Mouse (Mus musculus) heart, embryonic 12.5 days (tissue): Measurements from ENCODE around the gene Zgpat. TPM values are rescaled to one million over a fixed set of nuclear protein-coding genes. Genes with fewer than 3 reads are reported as not detected.
A peak's percentile ranks its signal among the peaks of the same experiment; 100 is the strongest.

Experiments
- ATAC-seq: fragments of 200-750 bp; cut with Nextera tagmentation; 2 replicates; pipeline ENCODE4 v1.8.0; 2017; ENCODE audit warnings: moderate TSS enrichment, moderate library complexity; ENCODE audit not compliant: insufficient number of reproducible peaks, low FRiP score
- H3K27ac ChIP-seq: fragments of 300-500 bp; sonication (generic); 2 replicates; pipeline ENCODE4 v1.5.1; 2016; ENCODE audit warnings: mild to moderate bottlenecking, moderate library complexity; ENCODE audit not compliant: poor library complexity, severe bottlenecking
- H3K27me3 ChIP-seq: fragments of 300-500 bp; sonication (generic); replicated peaks from 2 replicates; pipeline ENCODE4 v1.6.1; 2016; ENCODE audit warnings: mild to moderate bottlenecking, moderate library complexity
- H3K36me3 ChIP-seq: fragments of 300-500 bp; sonication (generic); 2 replicates; pipeline ENCODE4 v1.6.1; 2016; ENCODE audit warnings: mild to moderate bottlenecking, moderate library complexity
- H3K4me1 ChIP-seq: fragments of 300-500 bp; sonication (generic); replicated peaks from 2 replicates; pipeline ENCODE4 v1.6.1; 2016; ENCODE audit warnings: mild to moderate bottlenecking
- H3K4me2 ChIP-seq: fragments of 300-500 bp; sonication (generic); 2 replicates; pipeline ENCODE4 v1.6.1; 2016; ENCODE audit warnings: mild to moderate bottlenecking, moderate library complexity
- H3K4me3 ChIP-seq: fragments of 300-500 bp; sonication (generic); 2 replicates; pipeline ENCODE4 v1.5.1; 2016; ENCODE audit warnings: mild to moderate bottlenecking
- H3K9ac ChIP-seq: fragments of 300-500 bp; sonication (generic); 2 replicates; pipeline ENCODE4 v1.6.1; 2016; ENCODE audit warnings: mild to moderate bottlenecking, moderate library complexity
- H3K9me3 ChIP-seq: fragments of 300-500 bp; sonication (generic); replicated peaks from 2 replicates; pipeline ENCODE4 v1.6.1; 2016; ENCODE audit warnings: mild to moderate bottlenecking, moderate library complexity
- whole genome bisulfite sequencing: fragments of 180-500 bp; shearing (Covaris S2); methylation state at CpG from one replicate; pipeline ENCODE4 v1.1.7; 2016; 5-methylcytosine and 5-hydroxymethylcytosine counted together
- polyA plus RNA-seq: library from polyadenylated mRNA; unstranded; fragments of >200 nt; fragmentation: Nextera tagmentation; extraction: Ambion mirVana; gene quantifications from 2 replicates; pipeline ENCODE4 v1.2.1, GENCODE M21; 2016

Zgpat gene
- polyA plus RNA-seq, 1 experiment from 2014 or later: 33.8 TPM

DNA sequence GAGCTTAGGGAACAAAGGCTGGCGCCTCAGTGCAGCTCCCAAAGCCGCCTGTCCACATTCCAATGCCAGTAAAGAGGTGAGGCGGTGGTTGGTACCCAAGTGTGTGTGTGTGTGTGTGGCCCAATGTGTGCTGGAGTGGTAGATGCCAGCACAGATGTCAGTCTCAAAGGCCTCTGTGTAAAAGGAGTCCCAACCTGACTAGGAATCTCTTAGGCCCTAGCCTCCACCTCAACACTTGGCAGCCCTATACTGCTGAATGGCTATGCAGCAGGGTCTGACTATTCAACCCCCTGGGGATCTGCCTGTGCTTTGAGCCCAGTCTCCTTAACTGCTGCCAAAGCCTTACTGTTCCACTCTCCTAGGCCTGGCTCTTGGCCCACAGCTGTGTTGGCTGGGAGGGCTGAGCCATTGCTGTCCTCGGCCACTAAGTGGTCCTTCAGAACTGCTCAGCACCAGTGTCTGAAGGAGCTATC, 20.2 kb downstream of the Zgpat start:
- Histone ChIP-seq H3K9ac (no peak overlapping the region), H3K27me3 (no peaks in the 10 kb centered on the region), H3K9me3 (no peaks in the 10 kb centered on the region), H3K27ac (no peak overlapping the region), H3K4me1 (no peaks in the 10 kb centered on the region), H3K4me2 (no peak overlapping the region), H3K36me3 (peaks cover 77% of the 10 kb centered on the region), H3K4me3 (no peak overlapping the region)
- ATAC-seq: no peak
- 91% methylated on average over 4 of the region's 4 CpGs for WGBS

DNA sequence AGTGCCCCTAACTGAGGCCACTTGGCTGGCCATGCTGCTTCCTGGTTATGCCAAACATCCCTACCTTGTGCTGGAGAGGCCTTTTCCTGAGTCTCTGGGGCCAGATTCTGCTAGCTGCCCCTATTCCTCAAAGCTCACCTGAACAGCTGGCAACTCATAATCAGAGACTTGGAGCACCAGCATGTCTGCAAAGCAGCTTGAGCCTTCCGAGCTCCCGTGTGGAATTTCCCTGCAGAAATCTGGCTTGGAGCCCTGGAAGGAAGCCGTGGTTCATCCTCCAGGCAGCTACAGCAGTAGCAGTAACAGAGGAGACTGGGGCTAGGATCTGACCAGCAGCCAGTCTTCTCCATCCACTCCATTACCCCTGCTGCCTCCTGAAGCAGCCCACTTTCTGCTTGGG, 21.2 kb downstream of the Zgpat start:
- no peak overlapping the region for H3K4me3 ChIP-seq
- no peaks in the 10 kb centered on the region for H3K27me3 ChIP-seq
- H3K9ac ChIP-seq: no peak overlapping the region
- no peaks in the 10 kb centered on the region for H3K4me1 ChIP-seq
- ATAC-seq: no peak
- no peak overlapping the region for H3K4me2 ChIP-seq
- peaks cover 76% of the 10 kb centered on the region for H3K36me3 ChIP-seq
- WGBS: 82% methylated on average over 3 of the region's 3 CpGs
- no peaks in the 10 kb centered on the region for H3K9me3 ChIP-seq
- H3K27ac ChIP-seq: no peak overlapping the region

DNA sequence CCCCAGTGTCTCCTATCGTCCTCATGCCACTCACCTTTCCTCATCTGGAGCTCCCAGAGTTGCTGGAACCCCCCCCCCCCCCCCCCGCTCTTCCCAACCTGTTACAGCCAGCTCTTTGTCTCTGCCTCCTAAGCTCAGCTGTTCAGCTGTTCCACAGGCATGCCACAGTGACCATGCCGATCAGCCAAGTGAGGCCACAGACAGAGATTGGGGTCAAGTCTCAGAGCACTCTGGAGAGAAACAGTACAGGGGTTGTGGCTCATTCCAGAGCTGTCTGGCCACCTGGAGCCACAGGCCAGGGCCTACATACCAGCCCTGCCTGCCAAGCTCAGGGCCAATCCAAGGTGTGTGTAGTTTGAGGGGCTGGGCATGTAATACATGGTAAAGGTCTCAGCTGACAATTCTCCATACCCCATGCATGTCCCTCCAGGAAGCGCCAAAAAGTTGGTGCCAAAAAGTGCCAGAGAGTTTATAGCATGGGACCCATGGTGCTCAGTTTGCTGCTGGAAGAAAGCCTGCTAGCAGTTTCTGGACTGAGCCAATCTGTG, 22.0 kb downstream of the Zgpat start:
- Histone ChIP-seq H3K4me3 (no peak overlapping the region), H3K27me3 (no peaks in the 10 kb centered on the region), H3K4me2 (no peak overlapping the region), H3K9ac (no peak overlapping the region), H3K4me1 (no peaks in the 10 kb centered on the region), H3K27ac (no peak overlapping the region), H3K9me3 (no peaks in the 10 kb centered on the region), H3K36me3 (peaks cover 77% of the 10 kb centered on the region)
- WGBS: 76% methylated on average over 3 of the region's 4 CpGs
- no peak for ATAC-seq

DNA sequence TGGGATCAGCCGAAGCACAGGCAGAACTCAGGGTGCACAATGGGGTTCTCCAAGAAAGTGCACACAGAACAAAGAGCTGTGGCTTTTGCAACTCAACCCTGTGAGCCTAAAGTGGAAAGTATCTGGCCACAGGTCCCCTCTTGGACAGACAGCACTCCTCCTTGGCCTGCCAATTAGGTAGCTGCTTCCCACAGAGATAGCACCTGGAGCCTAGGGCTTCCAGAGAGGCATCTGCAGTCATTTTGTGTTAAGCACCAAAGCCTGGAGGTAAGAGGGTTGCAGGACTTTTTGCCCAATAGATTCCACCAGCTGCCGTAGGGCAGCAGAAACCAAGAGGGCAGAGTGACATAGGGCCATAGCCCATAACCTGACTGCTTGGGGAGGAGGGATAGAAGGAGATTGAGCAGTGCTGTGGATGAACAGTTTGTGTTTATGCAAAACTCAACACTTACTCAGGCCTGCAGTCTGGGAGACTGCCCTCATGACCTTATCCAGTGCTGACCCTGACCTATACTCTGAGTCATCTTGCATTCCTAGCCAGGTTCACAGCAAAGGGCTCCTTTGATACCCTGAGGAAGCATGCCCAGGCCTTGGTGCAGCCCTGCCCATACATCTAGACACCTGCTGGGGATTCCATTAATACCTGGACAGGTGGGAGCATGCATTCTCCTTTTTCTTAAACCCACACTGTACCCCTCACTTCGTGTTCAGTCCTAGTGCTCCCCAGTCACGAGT, 25.6 kb downstream of the Zgpat start:
- Histone ChIP-seq H3K9me3 (no peaks in the 10 kb centered on the region), H3K4me1 (no peaks in the 10 kb centered on the region), H3K9ac (no peak overlapping the region), H3K27ac (no peak overlapping the region), H3K4me3 (no peak overlapping the region), H3K4me2 (no peak overlapping the region), H3K36me3 (peaks cover 66% of the 10 kb centered on the region), H3K27me3 (no peaks in the 10 kb centered on the region)
- 82% methylated on average over 4 of the region's 4 CpGs for WGBS
- ATAC-seq: no peak

DNA sequence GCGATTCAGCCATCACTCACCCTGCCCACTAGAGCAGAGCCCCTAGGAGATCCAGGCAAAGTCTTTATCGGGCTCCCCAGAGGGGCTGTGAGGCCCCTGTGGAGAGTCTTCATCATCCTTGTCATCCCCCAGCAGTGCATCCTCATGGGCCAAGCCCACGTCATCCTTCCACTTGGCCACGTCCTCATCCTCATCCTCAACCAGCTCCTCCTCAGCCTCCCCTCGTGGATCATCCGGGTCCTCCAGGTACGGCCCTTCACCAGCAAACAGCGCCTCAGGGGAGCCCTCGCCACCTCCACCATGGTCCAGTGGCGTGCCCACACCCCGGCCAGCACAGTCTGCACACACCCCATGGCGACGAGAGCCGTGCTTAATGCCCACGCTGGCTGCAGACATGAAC, 26.3 kb downstream of the Zgpat start:
- Histone ChIP-seq H3K27ac (no peak overlapping the region), H3K4me1 (no peaks in the 10 kb centered on the region), H3K9ac (no peak overlapping the region), H3K36me3 (peaks cover 64% of the 10 kb centered on the region), H3K27me3 (no peaks in the 10 kb centered on the region), H3K4me3 (no peak overlapping the region), H3K9me3 (no peaks in the 10 kb centered on the region), H3K4me2 (no peak overlapping the region)
- WGBS: 86% methylated on average over 15 of the region's 15 CpGs
- no peak for ATAC-seq

DNA sequence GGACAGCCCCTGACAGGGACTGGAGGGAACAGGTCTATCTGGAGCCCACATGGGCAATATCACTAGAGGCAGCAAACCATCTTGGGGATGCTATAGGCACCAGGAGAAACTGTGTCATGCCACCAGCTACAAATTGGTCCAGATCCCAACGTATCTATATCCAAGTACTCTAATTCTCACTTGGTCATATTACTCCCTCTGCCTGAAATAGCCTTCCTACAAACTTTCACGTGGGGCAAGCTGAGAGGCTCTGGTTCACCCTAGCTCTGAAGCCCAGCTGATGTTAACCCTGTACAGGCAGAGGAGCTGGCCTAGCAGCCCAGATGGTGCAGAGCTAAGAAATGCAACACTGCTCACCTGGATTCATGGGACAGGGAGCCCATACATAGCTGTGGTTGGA, 26.8 kb downstream of the Zgpat start:
- WGBS: 60% methylated on average over 2 of the region's 2 CpGs
- Histone ChIP-seq H3K27me3 (no peaks in the 10 kb centered on the region), H3K4me3 (no peak overlapping the region), H3K9me3 (no peaks in the 10 kb centered on the region), H3K4me2 (no peak overlapping the region), H3K9ac (no peak overlapping the region), H3K4me1 (no peaks in the 10 kb centered on the region), H3K27ac (no peak overlapping the region), H3K36me3 (peaks cover 59% of the 10 kb centered on the region)
- no peak for ATAC-seq

DNA sequence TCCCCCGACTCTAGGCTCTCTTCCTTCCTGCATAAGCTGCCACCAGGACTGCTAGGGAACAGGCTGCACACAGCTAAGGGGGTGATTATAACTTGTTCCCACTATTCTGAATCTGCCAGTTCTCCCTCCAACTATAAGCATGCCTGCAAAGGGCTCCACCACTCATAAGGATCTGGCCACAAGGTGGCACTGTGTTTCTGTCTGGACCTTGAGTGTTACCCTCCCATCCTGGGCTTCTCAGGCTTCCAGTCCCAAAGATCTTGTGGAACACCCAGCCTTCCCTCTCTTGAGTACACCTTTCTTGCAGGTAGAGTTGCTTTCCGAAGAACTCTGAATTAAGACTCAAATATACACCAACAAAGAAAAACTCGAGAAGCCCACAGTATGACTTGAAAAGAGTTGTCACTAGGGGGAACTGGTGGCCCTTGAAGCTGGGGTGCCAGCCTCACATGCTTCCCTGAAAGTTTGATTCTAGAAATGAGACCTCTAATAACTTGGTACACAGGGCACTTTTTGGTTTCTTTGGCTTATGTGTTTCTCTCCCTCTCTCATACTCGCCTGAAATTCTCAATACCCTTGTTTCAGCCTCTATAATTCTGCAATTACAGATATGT, 28.0 kb downstream of the Zgpat start:
- peaks cover 7% of the 10 kb centered on the region for H3K4me1 ChIP-seq
- H3K4me2 ChIP-seq: no peak overlapping the region
- 28% methylated on average over 4 of the region's 4 CpGs for WGBS
- no peaks in the 10 kb centered on the region for H3K9me3 ChIP-seq
- H3K9ac ChIP-seq: no peak overlapping the region
- no peak overlapping the region for H3K27ac ChIP-seq
- H3K27me3 ChIP-seq: no peaks in the 10 kb centered on the region
- peaks cover 48% of the 10 kb centered on the region for H3K36me3 ChIP-seq
- ATAC-seq: peak; percentile 58; the same call in 1 of the 2 replicates
- H3K4me3 ChIP-seq: no peak overlapping the region

DNA sequence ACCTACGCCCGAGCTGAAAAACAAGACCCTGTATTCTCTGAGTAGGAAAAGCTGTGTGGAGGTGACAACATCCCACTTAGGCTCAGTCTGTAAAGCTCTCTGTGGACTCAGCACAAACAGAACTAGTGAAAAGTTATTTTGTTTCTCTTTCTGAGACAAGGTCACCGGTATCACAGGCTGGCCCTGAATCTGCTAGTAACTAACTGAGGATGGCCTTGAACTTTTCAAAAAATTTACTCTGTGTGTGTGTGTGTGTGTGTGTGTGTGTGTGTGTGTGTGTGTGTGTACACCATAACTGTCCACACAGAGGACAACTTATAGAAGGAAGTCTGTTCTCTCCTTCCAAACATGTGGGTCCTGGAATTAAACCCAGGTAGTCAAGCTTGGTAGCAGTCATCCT, 29.4 kb downstream of the Zgpat start:
- H3K9ac ChIP-seq: no peak overlapping the region
- H3K36me3 ChIP-seq: peaks cover 47% of the 10 kb centered on the region
- WGBS: 93% methylated on average over 3 of the region's 3 CpGs

DNA sequence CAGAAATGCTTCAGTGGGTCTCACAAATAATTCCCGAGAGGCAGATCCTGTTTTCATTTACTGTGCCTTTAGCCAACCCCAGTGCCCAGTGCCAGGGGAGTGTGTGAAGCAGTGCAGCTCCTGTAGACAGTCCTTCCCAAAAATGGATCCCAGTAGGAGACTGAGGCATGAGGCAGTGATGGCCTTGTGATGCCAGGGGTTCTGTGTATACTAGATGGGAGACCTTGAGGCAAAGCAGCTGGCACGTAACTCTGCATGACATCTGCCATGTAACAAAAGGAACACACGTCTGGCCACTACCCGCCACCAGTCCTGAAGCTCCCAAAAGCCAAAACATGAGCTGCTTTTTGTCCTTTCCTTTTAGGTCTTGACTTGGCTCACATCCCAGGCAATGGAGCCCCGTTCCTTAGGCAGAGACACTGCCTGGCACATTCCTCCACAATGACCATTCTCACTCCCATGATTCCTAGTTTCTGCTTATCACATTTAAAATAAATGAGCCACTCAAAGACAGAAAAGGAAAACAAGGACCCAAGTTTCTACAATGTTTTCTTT, 32.6 kb downstream of the Zgpat start:
- 34% methylated on average over 5 of the region's 5 CpGs for WGBS
- H3K9ac ChIP-seq: no peak overlapping the region

More for the DNA sequence above, 29.4 kb downstream of the Zgpat start:
- no peak overlapping the region for H3K4me3 ChIP-seq
- H3K9me3 ChIP-seq: no peaks in the 10 kb centered on the region
- ATAC-seq: no peak
- no peak overlapping the region for H3K4me2 ChIP-seq
- H3K4me1 ChIP-seq: peaks cover 13% of the 10 kb centered on the region
- H3K27me3 ChIP-seq: no peaks in the 10 kb centered on the region
- H3K27ac ChIP-seq: no peak overlapping the region

DNA sequence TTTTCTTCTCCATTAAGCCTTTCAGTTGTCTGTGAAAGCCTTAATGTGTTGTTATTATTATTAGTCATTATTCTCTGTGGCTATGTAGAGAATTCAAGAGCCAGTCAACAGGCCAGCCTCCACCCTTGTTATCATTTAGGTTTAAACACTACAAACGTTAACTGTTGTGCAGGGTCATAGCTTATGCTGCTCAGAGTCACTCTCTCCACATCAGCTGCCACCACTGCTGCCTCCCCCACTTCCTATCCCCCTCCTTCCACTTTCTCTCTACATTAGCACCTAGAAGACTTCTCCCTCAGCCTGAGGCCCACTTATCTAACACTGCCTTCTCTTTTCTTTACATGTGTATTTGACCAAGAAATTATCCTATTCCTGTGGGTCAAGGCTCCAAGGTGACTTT, 36.8 kb downstream of the Zgpat start:
- no peak overlapping the region for H3K9ac ChIP-seq
- ATAC-seq: no peak
- H3K4me3 ChIP-seq: no peak overlapping the region
- 7% methylated on average over 1 of the region's 1 CpGs for WGBS
- no peaks in the 10 kb centered on the region for H3K9me3 ChIP-seq
- peaks cover 16% of the 10 kb centered on the region; the same call in 1 of the 2 replicates for H3K36me3 ChIP-seq
- H3K4me2 ChIP-seq: no peak overlapping the region
- H3K27me3 ChIP-seq: no peaks in the 10 kb centered on the region
- H3K4me1 ChIP-seq: peaks cover 15% of the 10 kb centered on the region
- no peak overlapping the region for H3K27ac ChIP-seq

More for the DNA sequence above, 32.6 kb downstream of the Zgpat start:
- Histone ChIP-seq H3K4me1 (peaks cover 15% of the 10 kb centered on the region), H3K4me2 (0 out of 2 replicates have a peak overlapping the region, but pooled peaks have one; percentile 6), H3K27me3 (no peaks in the 10 kb centered on the region), H3K4me3 (no peak overlapping the region), H3K36me3 (peaks cover 22% of the 10 kb centered on the region), H3K27ac (peak overlapping the region; percentile 75), H3K9me3 (no peaks in the 10 kb centered on the region)
- ATAC-seq: peak; percentile 50; the same call in 1 of the 2 replicates

DNA sequence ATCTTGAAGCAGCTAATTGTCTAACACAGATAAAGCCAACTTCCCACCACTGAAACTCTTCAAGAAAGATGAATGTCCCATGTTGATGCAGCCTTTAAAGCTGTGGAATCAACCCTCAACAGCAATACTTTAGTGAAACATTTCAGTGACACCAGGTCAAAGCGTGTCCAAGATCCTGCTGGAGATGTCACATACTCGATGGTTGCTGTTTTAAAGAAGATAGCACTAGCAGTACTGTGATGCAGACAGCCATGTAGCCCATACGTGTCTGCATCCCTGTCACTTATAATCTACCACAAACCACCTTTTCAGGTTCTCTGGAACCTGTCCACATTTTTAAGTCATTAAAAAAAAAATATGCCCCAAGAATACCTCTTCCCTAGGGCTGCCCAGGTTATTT, 39.0 kb downstream of the Zgpat start:
- Histone ChIP-seq H3K36me3 (peaks cover 26% of the 10 kb centered on the region; the same call in 1 of the 2 replicates), H3K9ac (no peak overlapping the region), H3K4me3 (no peak overlapping the region), H3K27me3 (no peaks in the 10 kb centered on the region), H3K27ac (no peak overlapping the region), H3K4me1 (0 out of 2 replicates have a peak, but pooled peaks cover 4% of the 10 kb centered on the region), H3K4me2 (no peak overlapping the region), H3K9me3 (no peaks in the 10 kb centered on the region)
- 77% methylated on average over 3 of the region's 3 CpGs for WGBS
- ATAC-seq: no peak
